Mouse (Mus musculus) MEL (cell line): ENCODE measurements around the gene Ddx55. TPM values are rescaled to one million over a fixed set of nuclear protein-coding genes. Genes with fewer than 3 reads are reported as not detected.

Source experiments
- DNase-seq: peaks from one replicate; pipeline ENCODE4 v3.0.0; 2011; ENCODE audit warnings: low read depth, low spot score
- H3K27ac ChIP-seq: 2 replicates; pipeline ENCODE4 v1.5.1; 2012; ENCODE audit warnings: low read depth, mild to moderate bottlenecking, control low read depth, low read length, moderate library complexity; ENCODE audit not compliant: control insufficient read depth
- H3K27me3 ChIP-seq, 2 experiments: fragments of 150-350 bp in 1 of 2; sonication (generic) in 1 of 2; 2 replicates each; pipeline ENCODE4 v1.6.1; 2012; ENCODE audit warnings: low read length in 2 of 2, mild to moderate bottlenecking in 2 of 2, improper control_type of control experiment in 1 of 2, moderate library complexity in 1 of 2; ENCODE audit not compliant: insufficient read depth in 2 of 2, control insufficient read depth in 1 of 2
- H3K36me3 ChIP-seq, 2 experiments: 2 replicates each; pipeline ENCODE4 v1.6.1; 2012 to 2014; ENCODE audit warnings: low read length in 2 of 2, improper control_type of control experiment in 1 of 2, inconsistent platforms in 1 of 2, mild to moderate bottlenecking in 1 of 2; ENCODE audit not compliant: insufficient read depth in 2 of 2, control insufficient read depth in 1 of 2
- H3K4me1 ChIP-seq, 2 experiments: fragments of 150-350 bp in 1 of 2; sonication (generic) in 1 of 2; 2 replicates each; pipeline ENCODE4 v1.6.1; 2012; ENCODE audit warnings: low read length in 2 of 2, improper control_type of control experiment in 1 of 2, mild to moderate bottlenecking in 1 of 2; ENCODE audit not compliant: insufficient read depth in 2 of 2, control insufficient read depth in 1 of 2
- H3K4me3 ChIP-seq, 2 experiments: fragments of 150-350 bp in 1 of 2; sonication (generic) in 1 of 2; 2 replicates each; pipeline ENCODE4 v1.5.1; 2012; ENCODE audit warnings: low read depth in 2 of 2, low read length in 2 of 2, mild to moderate bottlenecking in 2 of 2, moderate library complexity in 2 of 2, control low read depth in 1 of 2, improper control_type of control experiment in 1 of 2; ENCODE audit not compliant: control insufficient read depth in 1 of 2, insufficient read depth in 1 of 2
- H3K79me2 ChIP-seq: 2 replicates; pipeline ENCODE4 v1.6.1; 2012; ENCODE audit warnings: mild to moderate bottlenecking, low read length, moderate library complexity; ENCODE audit not compliant: control insufficient read depth, poor library complexity, insufficient read depth
- H3K9ac ChIP-seq: 2 replicates; pipeline ENCODE4 v1.6.1; 2012; ENCODE audit warnings: low read depth, mild to moderate bottlenecking, control low read depth, low read length, moderate library complexity; ENCODE audit not compliant: control insufficient read depth, poor library complexity, severe bottlenecking
- H3K9me3 ChIP-seq: fragments of 150-350 bp; sonication (generic); replicated peaks from 2 replicates; pipeline ENCODE4 v1.6.1; 2012; ENCODE audit warnings: mild to moderate bottlenecking, low read length, improper control_type of control experiment, moderate library complexity; ENCODE audit not compliant: insufficient read depth
- CHD2 ChIP-seq: IDR thresholded peaks from 2 replicates; pipeline ENCODE4 v1.6.1; 2011; ENCODE audit warnings: low read length, improper control_type of control experiment
- CTCF ChIP-seq, 3 experiments: IDR thresholded peaks in 2 of 3; conservative IDR thresholded peaks in 1 of 3; 2 replicates each; pipeline ENCODE4 v1.5.1; 2011 to 2012; ENCODE audit warnings: low read length in 3 of 3, low read depth in 2 of 3, mild to moderate bottlenecking in 2 of 3, improper control_type of control experiment in 1 of 3, inconsistent platforms in 1 of 3, mixed read lengths in 1 of 3, moderate library complexity in 1 of 3; ENCODE audit not compliant: control insufficient read depth in 1 of 3, insufficient read depth in 1 of 3, poor library complexity in 1 of 3, severe bottlenecking in 1 of 3
- E2F4 ChIP-seq: IDR thresholded peaks from 2 replicates; pipeline ENCODE4 v1.6.1; 2011; ENCODE audit warnings: low read depth, low read length, improper control_type of control experiment, borderline replicate concordance
- ELF1 ChIP-seq: IDR thresholded peaks from 2 replicates; pipeline ENCODE4 v1.6.1; 2014; ENCODE audit warnings: low read depth, mild to moderate bottlenecking, inconsistent platforms, low read length, improper control_type of control experiment, moderate library complexity
- EP300 ChIP-seq, 2 experiments: IDR thresholded peaks; 2 replicates each; pipeline ENCODE4 v1.6.1; 2011; ENCODE audit warnings: improper control_type of control experiment in 2 of 2, low read length in 2 of 2, low read depth in 1 of 2, mild to moderate bottlenecking in 1 of 2
- GATA1 ChIP-seq: IDR thresholded peaks from 2 replicates; pipeline ENCODE4 v1.6.1; 2011; ENCODE audit warnings: low read depth, low read length, improper control_type of control experiment
- HCFC1 ChIP-seq: IDR thresholded peaks from 2 replicates; pipeline ENCODE4 v1.6.1; 2012; ENCODE audit warnings: low read depth, mild to moderate bottlenecking, inconsistent platforms, low read length, improper control_type of control experiment, moderate library complexity
- JUND ChIP-seq: IDR thresholded peaks from 2 replicates; pipeline ENCODE4 v1.6.1; 2011; ENCODE audit warnings: low read depth, mild to moderate bottlenecking, improper control_type of control experiment, low read length
- MAX ChIP-seq: IDR thresholded peaks from 2 replicates; pipeline ENCODE4 v1.6.1; 2011; ENCODE audit warnings: low read length, improper control_type of control experiment
- MYC ChIP-seq: IDR thresholded peaks from 2 replicates; pipeline ENCODE4 v1.6.1; 2011; ENCODE audit warnings: low read depth, mild to moderate bottlenecking, low read length, improper control_type of control experiment, moderate library complexity
- NELFE ChIP-seq: IDR thresholded peaks from 2 replicates; pipeline ENCODE4 v1.6.1; 2011; ENCODE audit warnings: low read depth, low read length, improper control_type of control experiment
- NRF1 ChIP-seq: IDR thresholded peaks from 2 replicates; pipeline ENCODE4 v1.6.1; 2014; ENCODE audit warnings: low read depth, mild to moderate bottlenecking, inconsistent platforms, low read length, improper control_type of control experiment, moderate library complexity; ENCODE audit not compliant: poor library complexity, insufficient read depth, severe bottlenecking
- POLR2AphosphoS5 ChIP-seq: IDR thresholded peaks from 2 replicates; pipeline ENCODE4 v1.6.1; 2012; ENCODE audit warnings: low read depth, borderline replicate concordance, mild to moderate bottlenecking, inconsistent platforms, low read length, moderate library complexity, mixed read lengths
- RAD21 ChIP-seq: IDR thresholded peaks from 2 replicates; pipeline ENCODE4 v1.6.1; 2011; ENCODE audit warnings: mild to moderate bottlenecking, low read depth, low read length, improper control_type of control experiment
- RCOR1 ChIP-seq: IDR thresholded peaks from 2 replicates; pipeline ENCODE4 v1.6.1; 2012; ENCODE audit warnings: low read depth, mild to moderate bottlenecking, inconsistent platforms, low read length, improper control_type of control experiment
- SMC3 ChIP-seq: IDR thresholded peaks from 2 replicates; pipeline ENCODE4 v1.6.1; 2011; ENCODE audit warnings: low read depth, low read length, improper control_type of control experiment
- TAL1 ChIP-seq: IDR thresholded peaks from 2 replicates; pipeline ENCODE4 v1.6.1; 2012; ENCODE audit warnings: mild to moderate bottlenecking, inconsistent platforms, low read length, moderate library complexity, mixed read lengths
- TBP ChIP-seq: IDR thresholded peaks from 2 replicates; pipeline ENCODE4 v1.8.0; 2011; ENCODE audit warnings: low read depth, low read length, improper control_type of control experiment
- UBTF ChIP-seq: IDR thresholded peaks from 2 replicates; pipeline ENCODE4 v1.6.1; 2012; ENCODE audit warnings: low read depth, mild to moderate bottlenecking, inconsistent platforms, low read length, improper control_type of control experiment, moderate library complexity, borderline replicate concordance; ENCODE audit not compliant: insufficient read depth
- USF1 ChIP-seq: IDR thresholded peaks from 2 replicates; pipeline ENCODE4 v1.6.1; 2014; ENCODE audit warnings: low read depth, mild to moderate bottlenecking, inconsistent platforms, low read length, improper control_type of control experiment, moderate library complexity
- ZC3H11A ChIP-seq: IDR thresholded peaks from 2 replicates; pipeline ENCODE4 v1.6.1; 2012; ENCODE audit warnings: low read depth, mild to moderate bottlenecking, inconsistent platforms, low read length, improper control_type of control experiment
- ZKSCAN1 ChIP-seq: IDR thresholded peaks from 2 replicates; pipeline ENCODE4 v1.6.1; 2012; ENCODE audit warnings: low read depth, mild to moderate bottlenecking, inconsistent platforms, low read length, improper control_type of control experiment, moderate library complexity
- ZNF384 ChIP-seq: IDR thresholded peaks from 2 replicates; pipeline ENCODE4 v1.6.1; 2012; ENCODE audit warnings: low read depth, mild to moderate bottlenecking, inconsistent platforms, low read length, improper control_type of control experiment
- polyA plus RNA-seq, 2 experiments: library from polyadenylated mRNA; stranded (reverse) in 1 of 2; unstranded in 1 of 2; fragments of >175 nt in 1 of 2; fragments of >200 nt in 1 of 2; gene quantifications; 2 replicates each; pipeline versions ENCODE4 v1.2.1 to v1.2.4; 2012; ENCODE audit warnings: low replicate concordance in 2 of 2, low read depth in 1 of 2; ENCODE audit not compliant: insufficient read length in 2 of 2, insufficient read depth in 1 of 2, missing spikeins in 1 of 2
- total RNA-seq: library from RNA; depleted of rRNA; stranded (reverse); fragments of 300-350 nt; gene quantifications from 2 replicates; pipeline ENCODE4 v1.2.3, GENCODE M21; 2012

Ddx55 gene
- total and polyA plus RNA-seq, 3 experiments: 33.8 to 43.2 TPM; not detected in 1

- Histone ChIP-seq H3K9me3 (no peaks in the 10 kb centered on the region), H3K27ac (no peak overlapping the region), H3K27me3 (no peaks in the 10 kb centered on the region), H3K79me2 (no peaks in the 10 kb centered on the region), H3K4me3 (no peak overlapping the region), H3K4me1 (no peaks in the 10 kb centered on the region), H3K36me3 (no peaks in the 10 kb centered on the region), H3K9ac (no peak overlapping the region)
- TF ChIP-seq RAD21: peak; percentile 59
- TF ChIP-seq E2F4: no peak
- TF ChIP-seq ELF1: no peak
- no peak for TF ChIP-seq CHD2
- TF ChIP-seq JUND: no peak
- TF ChIP-seq SMC3: peak; percentile 45
- no peak for TF ChIP-seq NELFE
- peak; percentile 41 for TF ChIP-seq ZC3H11A
- peak; percentile 46 to 62 (median 55) for TF ChIP-seq CTCF (IDR thresholded peaks at IDR 0.05 in 2 of 3, conservative IDR thresholded peaks at IDR 0.05 in 1 of 3; ENCODE audit: control insufficient read depth in 1 of 3, insufficient read depth in 1 of 3, low read depth in 2 of 3, low read length in 3 of 3, poor library complexity in 1 of 3, severe bottlenecking in 1 of 3)
- TF ChIP-seq TBP: no peak
- no peak for TF ChIP-seq POLR2AphosphoS5
- peak; percentile 71 for DNase-seq
Measured at GRCm38 (mm10) chr5:124523032-124523431, 29.6 kb upstream of the Ddx55 start.

GRCm38 (mm10) chr5:124524943-124525342, 27.7 kb upstream of the Ddx55 start:
- no peak overlapping the region for H3K9ac ChIP-seq
- no peaks in the 10 kb centered on the region for H3K9me3 ChIP-seq
- no peak overlapping the region for H3K27ac ChIP-seq
- H3K4me1 ChIP-seq: peaks cover 0 to 1% of the 10 kb centered on the region in 2 experiments; a peak in 3 of 4 replicates
- no peaks in the 10 kb centered on the region for H3K36me3 ChIP-seq
- H3K79me2 ChIP-seq: no peaks in the 10 kb centered on the region
- TF ChIP-seq ZKSCAN1: no peak
- no peak for TF ChIP-seq EP300 (IDR thresholded peaks at IDR 0.05; ENCODE audit: low read depth in 1 of 2, low read length in 2 of 2)
- no peak for TF ChIP-seq ZNF384
- TF ChIP-seq NRF1: no peak
- no peak for TF ChIP-seq SMC3
- TF ChIP-seq MYC: no peak
- TF ChIP-seq RCOR1: no peak
- TF ChIP-seq GATA1: no peak
- no peak for TF ChIP-seq USF1
- no peak for TF ChIP-seq MAX
- TF ChIP-seq CTCF (IDR thresholded peaks at IDR 0.05 in 2 of 3, conservative IDR thresholded peaks at IDR 0.05 in 1 of 3; ENCODE audit: control insufficient read depth in 1 of 3, insufficient read depth in 1 of 3, low read depth in 2 of 3, low read length in 3 of 3, poor library complexity in 1 of 3, severe bottlenecking in 1 of 3): no peak
- no peak for TF ChIP-seq TBP
- TF ChIP-seq TAL1: no peak
- no peak for TF ChIP-seq NELFE
- no peak for TF ChIP-seq UBTF
- no peak for TF ChIP-seq HCFC1
- no peaks in the 10 kb centered on the region for H3K27me3 ChIP-seq
- H3K4me3 ChIP-seq: no peak overlapping the region
- no peak for DNase-seq
